Mouse (Mus musculus): ENCODE results near the gene Tmem132c.
A peak's percentile ranks its signal among the peaks of the same experiment; 100 is the strongest.

Gene Tmem132c

DNA sequence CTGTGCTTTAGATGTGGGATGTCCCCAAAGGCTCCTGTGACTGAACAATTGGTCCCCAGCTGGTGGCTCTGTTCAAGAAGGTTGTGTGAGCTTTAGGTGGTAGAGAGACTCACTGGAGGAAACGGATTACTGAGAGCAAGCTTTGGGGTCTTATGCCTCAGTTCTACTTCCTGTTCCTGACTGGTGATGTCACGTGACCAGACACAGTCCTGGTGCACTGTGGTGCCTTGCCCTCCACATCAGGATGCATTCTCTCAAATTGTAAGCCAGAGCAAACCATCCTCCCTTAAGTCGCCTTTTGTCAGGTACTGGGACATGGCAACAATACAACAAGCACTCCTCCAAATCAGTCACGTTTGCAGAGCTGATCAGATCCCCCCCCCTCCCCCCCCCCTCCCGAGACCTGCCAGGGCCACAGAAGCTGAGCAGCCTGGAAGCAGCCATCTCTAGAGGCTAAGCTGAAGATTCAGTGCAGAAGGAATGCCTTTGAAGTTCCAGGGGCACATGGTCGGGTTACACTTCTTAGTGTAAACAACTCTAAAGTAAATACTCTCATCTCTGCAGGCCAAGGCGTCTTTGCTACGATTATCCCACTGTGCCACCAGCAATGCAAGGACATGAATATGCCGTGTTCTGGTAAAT is 164.5 kb downstream of the Tmem132c start:
- DNase-seq (ENCODE audit: low read depth, low spot score) = no peak

DNA sequence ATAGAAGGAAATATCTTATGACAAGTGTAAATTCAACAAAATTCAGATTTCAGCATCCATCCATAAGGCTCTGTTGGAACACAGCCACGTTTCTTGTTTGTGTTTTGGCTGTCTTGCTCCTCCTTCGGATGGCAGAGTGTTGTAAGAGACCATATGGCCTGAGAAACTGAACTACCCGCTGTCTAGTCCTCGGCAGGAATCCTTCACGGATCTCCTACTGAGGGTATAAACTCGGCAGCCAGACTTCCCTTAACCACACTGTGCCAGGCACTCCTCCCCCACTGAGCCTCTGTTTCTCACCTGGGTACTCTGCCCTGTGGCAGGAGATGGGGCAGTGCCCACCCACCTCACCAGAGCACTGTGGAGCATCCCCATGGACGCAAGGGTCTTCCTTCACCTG is 174.9 kb downstream of the Tmem132c start:
- DNase-seq (ENCODE audit: low read depth, low spot score) = no peak

DNA sequence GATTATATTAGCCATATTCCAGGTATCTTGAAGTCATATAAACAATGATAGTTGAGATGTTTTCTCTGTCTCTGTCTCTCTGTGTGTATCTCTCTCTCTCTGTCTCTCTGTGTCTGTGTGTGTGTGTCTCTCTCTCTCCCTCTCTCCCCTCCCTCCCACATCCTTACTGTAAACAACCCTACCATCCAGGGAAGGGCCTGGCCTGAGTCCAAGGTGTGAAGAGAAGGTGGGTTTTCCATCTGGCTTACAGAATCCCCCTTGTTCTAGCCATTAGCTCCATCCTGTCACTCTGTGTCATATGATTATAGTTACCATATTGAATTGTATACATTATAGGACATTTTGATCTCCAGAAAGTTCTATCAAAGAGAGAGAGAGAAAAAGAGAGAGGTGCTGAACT is 182.3 kb downstream of the Tmem132c start:
- DNase-seq (ENCODE audit: low read depth, low spot score) = no peak

DNA sequence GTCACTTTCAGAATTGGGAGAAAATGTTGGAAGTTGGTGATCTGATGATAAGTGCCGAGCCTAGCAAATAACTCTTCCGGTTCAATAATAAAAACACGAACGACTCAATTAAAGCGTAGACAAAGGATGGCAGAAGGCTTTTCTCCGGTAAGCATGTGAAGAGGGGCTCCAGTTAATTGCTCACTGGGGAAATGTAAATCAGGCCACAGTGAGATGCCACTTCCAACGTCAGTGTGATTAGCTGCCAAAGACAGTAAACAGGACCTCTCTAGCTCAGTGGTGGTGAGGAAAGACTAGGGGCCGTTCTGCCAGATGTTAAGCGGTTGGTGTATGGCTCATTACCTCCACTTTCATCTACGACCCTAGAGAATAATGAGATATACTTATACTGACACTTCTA is 187.5 kb downstream of the Tmem132c start:
- DNase-seq (ENCODE audit: low read depth, low spot score) = no peak

GRCm38 (mm10) chr5:127431561-127431960 is 190.0 kb downstream of the Tmem132c start:
- DNase-seq (ENCODE audit: low read depth, low spot score) = no peak

- no peak for DNase-seq (ENCODE audit: low read depth, low spot score)
Observed at GRCm38 (mm10) chr5:127436836-127437235, 195.2 kb downstream of the Tmem132c start.

DNA sequence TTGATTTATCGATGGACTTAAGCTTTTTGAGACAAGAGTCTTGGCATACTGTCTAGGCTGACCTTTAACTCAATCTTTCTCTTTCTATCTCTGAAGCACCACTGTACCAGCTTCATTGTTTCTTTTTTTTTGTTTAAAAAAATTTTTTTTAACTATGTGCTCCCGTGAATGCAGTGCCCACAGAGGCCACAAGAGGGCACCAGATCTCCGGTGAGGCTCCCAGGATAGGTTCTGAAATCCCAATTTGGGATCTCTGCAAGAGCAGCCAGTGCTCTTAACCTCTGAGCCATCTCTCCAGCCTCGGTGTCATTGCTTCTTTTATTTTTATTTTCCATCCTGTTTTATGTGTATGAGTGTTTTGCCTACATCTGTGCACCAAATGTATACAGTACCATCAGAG is 197.0 kb downstream of the Tmem132c start:
- no peak for DNase-seq (ENCODE audit: low read depth, low spot score)

DNA sequence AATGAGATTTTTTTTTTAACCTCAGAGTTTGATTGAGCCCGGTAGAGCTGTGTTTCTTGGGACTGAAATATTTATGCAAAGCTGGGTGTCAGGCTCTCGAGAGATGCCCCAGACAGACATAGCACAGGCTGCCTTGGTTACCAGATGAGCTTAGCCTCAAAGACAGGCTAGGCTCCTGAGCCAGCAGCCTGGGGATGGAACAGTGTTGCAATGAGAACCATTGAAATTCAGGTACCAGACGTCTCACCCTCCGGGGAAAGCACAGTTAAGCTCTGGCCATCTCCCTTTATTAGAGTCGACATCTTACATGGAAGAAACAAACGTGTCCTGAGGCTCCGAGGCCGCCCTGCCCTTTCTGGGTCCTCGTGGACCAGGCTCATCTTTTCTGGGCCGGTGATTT is 200.4 kb downstream of the Tmem132c start:
- DNase-seq (ENCODE audit: low read depth, low spot score) = no peak

DNA sequence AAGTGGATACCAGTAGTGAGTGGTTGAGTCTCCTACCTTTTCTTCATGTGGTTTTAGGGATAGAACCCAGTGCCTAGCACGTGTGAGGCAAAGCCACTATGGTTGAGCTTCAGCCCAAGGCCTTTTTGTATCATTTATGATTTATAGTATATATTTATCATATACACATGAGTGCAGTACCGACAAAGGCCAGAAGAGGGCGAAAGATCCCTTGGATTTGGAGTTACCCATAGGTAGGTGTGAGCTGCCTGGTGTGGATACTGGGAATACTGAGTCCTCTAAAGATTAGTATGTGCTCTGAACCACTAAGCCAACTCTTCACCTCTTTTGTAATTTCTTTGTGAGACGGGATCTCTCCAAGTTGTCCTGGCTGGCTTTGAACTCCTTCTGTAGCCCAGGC is 212.0 kb downstream of the Tmem132c start:
- DNase-seq (ENCODE audit: low read depth, low spot score) = no peak

GRCm38 (mm10) chr5:127454068-127454467 is 212.5 kb downstream of the Tmem132c start:
- DNase-seq (ENCODE audit: low read depth, low spot score) = no peak

DNA sequence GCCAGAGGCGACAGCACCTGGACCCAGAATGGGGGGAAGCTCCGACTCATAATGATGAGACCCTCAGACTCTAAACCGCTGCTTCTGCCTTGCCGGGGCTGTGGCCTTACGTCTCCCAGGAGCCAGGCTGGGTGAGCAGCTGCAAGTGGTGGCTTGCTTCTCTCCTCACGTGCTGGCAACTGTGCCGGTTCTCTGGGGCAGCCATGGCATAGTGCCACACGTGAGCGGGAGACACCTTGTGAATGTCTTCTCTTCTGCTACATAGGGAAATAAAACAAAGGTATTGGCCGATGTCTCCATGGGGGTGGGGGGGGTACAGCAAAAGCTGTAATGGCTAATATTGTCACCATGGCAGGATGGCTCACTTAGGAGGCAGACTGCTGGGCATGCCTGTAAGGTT is 214.5 kb downstream of the Tmem132c start:
- DNase-seq (ENCODE audit: low read depth, low spot score) = no peak

- no peak for DNase-seq (ENCODE audit: low read depth, low spot score)
Observed at GRCm38 (mm10) chr5:127468151-127468550, 226.5 kb downstream of the Tmem132c start.

GRCm38 (mm10) chr5:127470351-127470750 is 228.7 kb downstream of the Tmem132c start:
- no peak for DNase-seq (ENCODE audit: low read depth, low spot score)

DNA sequence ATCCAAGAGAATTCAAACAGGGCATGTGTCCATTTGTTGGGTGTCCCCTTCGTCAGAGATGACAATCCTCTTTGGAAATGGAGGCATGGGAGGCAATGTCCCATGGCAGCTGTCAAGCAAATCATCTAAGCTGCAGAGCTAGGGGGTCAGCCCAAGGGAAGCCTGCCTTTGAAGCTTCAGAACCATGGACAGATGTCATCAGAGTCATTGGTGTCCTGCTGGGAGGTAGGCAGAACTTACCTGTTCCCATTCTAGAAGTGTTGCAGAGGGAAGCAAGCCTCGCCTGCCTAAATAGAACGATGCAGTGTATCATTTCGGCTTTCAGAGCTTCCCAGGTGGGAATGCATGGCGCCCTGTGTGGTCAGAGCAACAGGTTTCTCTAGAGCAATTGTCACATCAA is 230.3 kb downstream of the Tmem132c start:
- DNase-seq (ENCODE audit: low read depth, low spot score) = no peak

DNA sequence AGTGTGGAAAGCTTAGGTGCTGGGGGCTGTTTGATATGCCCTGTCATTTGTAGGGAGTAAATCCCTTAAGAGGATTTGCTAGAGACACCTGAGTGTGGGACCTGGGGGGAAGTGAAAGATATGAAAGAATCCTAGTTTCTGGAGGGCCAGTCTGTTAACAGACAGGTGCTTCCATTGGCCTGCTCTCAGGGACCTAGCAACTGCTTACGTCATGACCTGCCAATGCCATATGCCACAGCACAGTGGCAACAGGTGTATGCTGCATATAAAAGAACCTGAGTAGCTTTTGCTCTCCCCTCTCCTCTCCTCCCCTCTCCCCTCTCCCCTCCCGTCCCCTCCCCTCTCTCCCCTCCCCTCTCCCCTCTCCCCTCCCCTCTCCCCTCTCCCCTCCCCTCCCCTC is 232.1 kb downstream of the Tmem132c start:
- no peak for DNase-seq (ENCODE audit: low read depth, low spot score)

DNA sequence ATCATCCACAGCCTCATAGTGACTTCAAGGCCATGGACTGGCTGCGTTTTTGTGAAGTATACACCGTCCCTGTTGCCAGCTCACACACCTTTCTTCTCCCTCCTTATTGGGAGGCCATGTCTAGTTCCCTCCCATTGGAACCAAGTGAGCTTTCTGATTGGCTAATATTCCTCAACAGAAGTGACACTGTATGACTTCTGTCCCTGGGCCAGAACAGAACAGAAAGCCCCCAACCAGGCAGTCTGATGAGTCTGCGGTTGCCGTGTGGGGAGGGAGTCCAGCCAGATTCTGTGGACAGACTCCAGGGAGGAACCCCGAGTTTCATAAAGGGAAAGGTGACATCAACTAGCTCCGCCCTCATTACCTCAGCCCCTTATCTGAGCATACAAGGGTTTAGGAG is 233.2 kb downstream of the Tmem132c start:
- no peak for DNase-seq (ENCODE audit: low read depth, low spot score)

- DNase-seq (ENCODE audit: low read depth, low spot score) = no peak
Observed at GRCm38 (mm10) chr5:127477790-127478189, 236.2 kb downstream of the Tmem132c start.

DNA sequence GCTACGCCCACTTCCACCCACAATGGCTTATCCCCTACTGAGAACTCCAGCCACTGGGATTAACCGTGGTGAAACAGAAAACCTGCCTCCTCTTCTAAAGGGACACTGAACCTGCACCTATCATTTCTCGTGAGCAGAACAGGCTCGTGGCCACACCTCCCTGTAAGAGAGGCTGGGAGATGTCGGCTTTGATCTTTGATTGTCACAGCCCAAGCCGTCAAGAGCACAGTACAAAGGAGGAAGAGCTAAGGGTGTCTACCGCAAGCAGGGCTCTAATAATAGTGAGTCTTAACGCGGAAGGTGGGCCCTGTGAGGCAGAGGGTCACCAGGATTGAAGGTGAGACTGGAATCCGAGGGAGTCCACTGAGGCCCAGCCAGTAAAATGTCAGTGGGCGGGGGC is 236.7 kb downstream of the Tmem132c start:
- DNase-seq (ENCODE audit: low read depth, low spot score) = no peak

DNA sequence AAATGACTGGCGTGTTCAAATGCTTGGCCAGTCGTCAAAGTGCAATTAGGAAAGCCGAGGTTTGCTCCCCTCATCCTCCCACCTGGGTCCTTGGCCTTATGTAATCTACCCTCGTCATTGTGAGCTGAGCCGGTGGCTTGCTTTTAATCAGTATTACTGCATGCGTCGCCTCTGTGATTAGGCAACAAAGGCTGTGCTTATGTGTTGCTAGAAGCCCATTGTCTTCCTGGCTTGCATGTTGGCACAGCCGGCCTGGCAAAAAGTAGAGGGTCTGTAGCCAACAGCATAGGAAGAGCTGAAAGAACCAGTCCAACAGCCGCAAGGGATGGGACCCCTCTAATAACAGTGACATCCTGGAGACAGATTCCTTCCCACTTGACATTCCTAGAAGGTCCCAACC is 239.3 kb downstream of the Tmem132c start:
- DNase-seq (ENCODE audit: low read depth, low spot score) = no peak

DNA sequence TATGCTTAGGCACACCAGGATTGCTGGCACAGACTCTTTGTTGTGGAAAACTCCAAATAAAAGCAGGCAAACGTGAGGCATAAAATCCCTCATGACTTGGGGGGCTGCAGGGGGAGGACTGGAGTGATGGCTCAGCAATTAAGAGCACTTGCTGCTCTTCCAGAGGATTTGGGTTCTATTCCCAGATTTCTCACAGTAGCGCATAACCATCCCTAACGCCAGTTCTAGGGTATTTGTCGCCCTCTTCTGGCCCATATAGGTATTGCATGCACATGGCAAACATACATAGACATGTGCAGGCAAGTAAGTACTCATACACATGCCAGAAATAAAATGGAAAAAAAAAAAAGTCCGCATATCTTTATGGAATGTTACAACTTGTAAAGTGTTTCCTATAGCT is 239.8 kb downstream of the Tmem132c start:
- peak; percentile 2 for DNase-seq (ENCODE audit: low read depth, low spot score)

GRCm38 (mm10) chr5:127482342-127482741 is 240.7 kb downstream of the Tmem132c start:
- DNase-seq (ENCODE audit: low read depth, low spot score) = no peak

DNA sequence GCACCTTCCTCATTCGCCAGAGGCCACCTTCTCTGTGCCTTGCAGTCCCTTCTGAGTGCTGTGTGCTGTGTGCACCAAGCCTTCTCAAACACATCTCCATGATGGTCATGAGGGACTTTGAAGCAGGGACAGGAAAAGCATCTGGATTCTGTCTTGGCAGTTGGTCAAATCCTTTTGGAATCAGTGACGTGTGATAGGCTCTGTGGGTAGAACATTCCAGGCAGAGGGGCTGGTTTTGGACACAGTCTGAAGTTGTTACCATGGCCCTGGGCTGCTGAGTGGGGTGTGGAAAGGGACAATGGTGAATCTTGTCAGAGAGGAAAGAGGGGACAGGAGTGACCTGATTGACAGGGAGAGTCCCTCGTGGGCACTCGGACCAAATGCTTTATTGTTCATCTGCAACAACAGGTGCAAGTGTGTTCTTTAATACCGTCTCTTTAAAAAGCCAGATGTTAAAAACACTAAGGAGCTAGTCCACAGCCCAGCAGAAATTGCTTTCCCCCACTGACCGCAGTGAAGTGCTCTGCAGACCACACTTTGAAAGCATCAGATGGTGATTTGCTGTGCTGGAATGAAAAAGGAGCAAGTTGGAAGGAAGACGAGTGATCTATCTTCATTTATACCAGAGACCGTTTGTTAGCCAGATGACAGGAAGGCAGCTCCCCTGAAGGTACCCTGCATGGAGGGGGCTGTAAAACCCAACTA is 242.5 kb downstream of the Tmem132c start:
- DNase-seq (ENCODE audit: low read depth, low spot score) = no peak

DNA sequence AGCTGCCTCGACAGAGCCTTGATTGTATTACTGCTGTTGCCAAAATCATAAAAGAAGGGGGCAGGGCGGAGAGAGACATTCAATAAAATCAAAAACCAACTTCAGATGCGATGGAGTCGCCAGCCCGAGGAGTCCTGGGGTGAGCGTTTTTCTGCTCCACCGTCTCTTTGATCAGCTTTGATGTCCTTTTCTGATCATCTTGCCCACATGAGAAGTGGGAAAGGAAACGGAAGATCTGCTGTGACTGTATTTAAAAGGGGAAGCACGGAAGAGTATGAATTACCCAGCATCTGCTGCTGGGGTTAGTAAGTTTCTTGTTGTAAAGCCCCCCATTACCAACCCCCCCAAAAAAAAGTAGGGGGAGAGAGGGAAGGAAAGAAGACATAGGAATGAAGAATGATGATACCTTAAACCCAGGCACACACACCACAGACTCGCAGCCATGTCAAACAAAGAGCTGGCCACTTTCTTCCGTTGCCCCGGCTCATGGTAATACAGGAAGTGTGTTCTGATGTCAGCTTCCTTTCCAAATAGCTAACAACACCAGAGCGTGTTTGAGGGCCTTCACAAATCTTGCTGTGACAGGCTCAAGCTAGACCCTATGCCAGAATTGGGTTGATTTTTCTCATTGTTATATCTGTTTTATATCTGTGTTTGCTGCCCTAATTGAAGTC is 243.3 kb downstream of the Tmem132c start:
- DNase-seq (ENCODE audit: low read depth, low spot score) = no peak

Data from c-Kit-negative CD71-positive TER-119-positive erythroid progenitor cells, embryonic 14.5 days (primary cell).